Mouse (Mus musculus) myocyte (in vitro differentiated cells): Measurements from ENCODE around the gene Fam131b.

ENCODE experiments used
- CEBPB ChIP-seq: IDR thresholded peaks from 2 replicates; pipeline ENCODE4 v1.6.1; 2011; ENCODE audit warnings: mild to moderate bottlenecking, moderate library complexity; ENCODE audit not compliant: poor library complexity, insufficient read depth, severe bottlenecking
- E2F4 ChIP-seq: IDR thresholded peaks from one replicate; pipeline ENCODE4 v1.6.1; 2011; ENCODE audit warnings: mild to moderate bottlenecking, control low read depth, moderate library complexity; ENCODE audit not compliant: insufficient read depth
- MAX ChIP-seq: IDR thresholded peaks from one replicate; pipeline ENCODE4 v1.6.1; 2011; ENCODE audit warnings: low read depth, mild to moderate bottlenecking, control low read depth
- MYOG ChIP-seq, 3 experiments: IDR thresholded peaks; one replicate each; pipeline ENCODE4 v1.6.1; 2011; ENCODE audit warnings: control low read depth in 2 of 3, low read depth in 2 of 3, mild to moderate bottlenecking in 2 of 3; ENCODE audit not compliant: insufficient read length in 2 of 3, control insufficient read depth in 1 of 3, insufficient read depth in 1 of 3
- POLR2A ChIP-seq: IDR thresholded peaks from one replicate; pipeline ENCODE4 v1.6.1; 2011; ENCODE audit warnings: low read depth, mild to moderate bottlenecking, control low read depth, moderate library complexity; ENCODE audit not compliant: insufficient read length
- POLR2AphosphoS2 ChIP-seq: IDR thresholded peaks from one replicate; pipeline ENCODE4 v1.6.1; 2011; ENCODE audit warnings: low read depth, control low read depth; ENCODE audit not compliant: insufficient read length
- TCF12 ChIP-seq: IDR thresholded peaks from one replicate; pipeline ENCODE4 v1.6.1; 2011; ENCODE audit warnings: mild to moderate bottlenecking, control low read depth; ENCODE audit not compliant: poor library complexity, insufficient read depth, severe bottlenecking
- USF1 ChIP-seq: IDR thresholded peaks from one replicate; pipeline ENCODE4 v1.6.1; 2011; ENCODE audit warnings: low read depth, mild to moderate bottlenecking, control low read depth, moderate library complexity

DNA sequence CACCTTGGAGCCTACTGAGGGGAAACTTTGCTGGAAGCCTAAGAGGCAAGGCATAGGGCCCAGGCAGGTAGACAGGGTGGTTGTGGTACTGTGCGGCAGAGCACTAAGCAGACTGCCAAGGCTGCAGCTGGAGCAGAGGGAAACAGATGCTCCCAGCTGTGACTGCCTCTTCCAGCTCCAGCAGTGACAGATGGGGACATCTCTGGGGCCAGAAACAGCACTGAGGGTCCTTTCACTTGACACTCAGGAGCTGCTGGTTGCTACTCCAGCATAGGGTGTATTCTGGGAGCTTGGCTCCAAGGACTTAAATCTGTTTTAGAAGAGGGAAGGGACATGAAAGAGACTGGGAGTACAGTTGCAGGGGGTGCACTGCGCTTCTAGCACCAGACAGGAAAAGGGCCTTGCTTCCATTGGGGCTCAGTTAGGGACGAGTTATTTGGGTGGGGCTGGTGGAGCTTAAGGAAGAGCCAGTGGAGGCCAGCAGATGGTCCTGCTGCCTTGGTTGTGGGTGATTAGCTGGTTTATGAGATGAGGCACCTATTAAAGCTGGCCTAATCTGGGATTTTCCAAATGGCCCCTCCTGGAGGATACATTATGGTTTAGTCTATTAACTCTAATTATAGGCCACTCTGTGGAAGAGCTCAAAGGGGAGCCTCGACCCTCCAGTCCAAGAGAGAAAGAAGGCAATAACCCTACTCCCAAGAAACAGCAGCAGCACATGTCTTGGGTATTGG lies 46.4 kb upstream of the Fam131b start:
- no peak for TF ChIP-seq E2F4
- no peak for TF ChIP-seq CEBPB
- TF ChIP-seq POLR2AphosphoS2: no peak
- TF ChIP-seq TCF12: no peak
- TF ChIP-seq POLR2A: no peak
- TF ChIP-seq USF1: no peak
- no peak for TF ChIP-seq MAX
- TF ChIP-seq MYOG (IDR thresholded peaks at IDR 0.05; ENCODE audit: control insufficient read depth in 1 of 3, insufficient read depth in 1 of 3, insufficient read length in 2 of 3, low read depth in 2 of 3): no peak
